Mouse (Mus musculus) limb, embryonic 14.5 days (tissue): ENCODE data around the gene Prkg2. TPM values are rescaled to one million over a fixed set of nuclear protein-coding genes. Genes with fewer than 3 reads are reported as not detected.

Experiments used
- ATAC-seq: fragments of 200-750 bp; cut with Nextera tagmentation; 2 replicates; pipeline ENCODE4 v1.8.0; 2017; ENCODE audit warnings: low read depth, moderate number of reproducible peaks, moderate TSS enrichment; ENCODE audit not compliant: low FRiP score
- DNase-seq: peaks from one replicate; pipeline ENCODE4 v3.0.0-alpha.2; 2015; ENCODE audit warnings: low spot score
- H3K27ac ChIP-seq: fragments of 300-500 bp; sonication (generic); replicated peaks from 2 replicates; pipeline ENCODE4 v1.5.1; 2014; ENCODE audit warnings: low read depth, mild to moderate bottlenecking, low read length, moderate library complexity, mixed read lengths
- H3K27me3 ChIP-seq: fragments of 300-500 bp; sonication (generic); 2 replicates; pipeline ENCODE4 v1.6.1; 2014; ENCODE audit warnings: low read length, mixed read lengths; ENCODE audit not compliant: control insufficient read depth, insufficient read depth
- H3K36me3 ChIP-seq: fragments of 300-500 bp; sonication (generic); 2 replicates; pipeline ENCODE4 v1.6.1; 2014; ENCODE audit warnings: mild to moderate bottlenecking, low read length, moderate library complexity, mixed read lengths; ENCODE audit not compliant: control insufficient read depth, insufficient read depth
- H3K4me1 ChIP-seq: fragments of 300-500 bp; sonication (generic); 2 replicates; pipeline ENCODE4 v1.6.1; 2014; ENCODE audit warnings: antibody characterized with exemption, low read length, mixed read lengths; ENCODE audit not compliant: control insufficient read depth, insufficient read depth
- H3K4me2 ChIP-seq: fragments of 300-500 bp; sonication (generic); replicated peaks from 2 replicates; pipeline ENCODE4 v1.6.1; 2014; ENCODE audit warnings: low read depth, mild to moderate bottlenecking, low read length, moderate library complexity; ENCODE audit not compliant: severe bottlenecking
- H3K4me3 ChIP-seq: fragments of 300-500 bp; sonication (generic); replicated peaks from 2 replicates; pipeline ENCODE4 v1.5.1; 2014; ENCODE audit warnings: low read length
- H3K9ac ChIP-seq: fragments of 300-500 bp; sonication (generic); 2 replicates; pipeline ENCODE4 v1.6.1; 2014; ENCODE audit warnings: mild to moderate bottlenecking, low read depth, low read length, moderate library complexity; ENCODE audit not compliant: severe bottlenecking
- H3K9me3 ChIP-seq: fragments of 300-500 bp; sonication (generic); 2 replicates; pipeline ENCODE4 v1.6.1; 2016; ENCODE audit warnings: low read length; ENCODE audit not compliant: control insufficient read depth
- POLR2A ChIP-seq: fragments of 200-500 bp; IDR thresholded peaks from 2 replicates; pipeline ENCODE4 v1.8.0; 2012; ENCODE audit warnings: inconsistent platforms, mild to moderate bottlenecking, moderate library complexity, borderline replicate concordance; ENCODE audit not compliant: insufficient read depth, insufficient read length; ENCODE audit errors: extremely low read depth
- WGBS: fragments of 180-500 bp; shearing (Covaris S2); extraction: QIAGEN DNeasy Blood & Tissue Kit; methylation state at CpG from one replicate; pipeline ENCODE4 v1.1.7; 2014; 5-methylcytosine and 5-hydroxymethylcytosine counted together
- polyA plus RNA-seq, 2 experiments: library from polyadenylated mRNA; depleted of rRNA in 1 of 2; stranded (reverse) in 1 of 2; unstranded in 1 of 2; fragments of >200 nt; fragmentation: Nextera tagmentation in 1 of 2; extraction: Ambion mirVana in 1 of 2; gene quantifications; 2 replicates each; pipeline versions ENCODE4 v1.2.1 to v1.2.3; 2012 to 2014

Prkg2 gene
- polyA plus RNA-seq, 2 experiments, result 2.9 to 3.4 TPM

GRCm38 (mm10) chr5:98882096-98882495 is 155.1 kb downstream of the Prkg2 start:
- Histone ChIP-seq H3K9ac (no peak overlapping the region), H3K36me3 (no peaks in the 10 kb centered on the region), H3K27me3 (no peaks in the 10 kb centered on the region), H3K27ac (no peak overlapping the region), H3K4me3 (no peak overlapping the region), H3K4me2 (no peak overlapping the region), H3K9me3 (no peaks in the 10 kb centered on the region), H3K4me1 (no peaks in the 10 kb centered on the region)
- no peak for DNase-seq
- TF ChIP-seq POLR2A, result no peak
- WGBS, result 60% methylated on average over 3 of the region's 3 CpGs
- no peak for ATAC-seq

Other genes with a start within 250 kb of the Prkg2 start
- gene Bmp3, start 182.9 kb downstream of the Prkg2 start, polyA plus RNA-seq (2012; rRNA removed), result 6.2 and 7.0 TPM in 2 replicates
- 7.6 and 8.6 TPM in 2 replicates for gene Bmp3, start 182.9 kb downstream of the Prkg2 start, polyA plus RNA-seq (2014; fragmentation: Nextera tagmentation; extraction: Ambion mirVana)